Mouse (Mus musculus): ENCODE data around the gene Tmub1.

DNA sequence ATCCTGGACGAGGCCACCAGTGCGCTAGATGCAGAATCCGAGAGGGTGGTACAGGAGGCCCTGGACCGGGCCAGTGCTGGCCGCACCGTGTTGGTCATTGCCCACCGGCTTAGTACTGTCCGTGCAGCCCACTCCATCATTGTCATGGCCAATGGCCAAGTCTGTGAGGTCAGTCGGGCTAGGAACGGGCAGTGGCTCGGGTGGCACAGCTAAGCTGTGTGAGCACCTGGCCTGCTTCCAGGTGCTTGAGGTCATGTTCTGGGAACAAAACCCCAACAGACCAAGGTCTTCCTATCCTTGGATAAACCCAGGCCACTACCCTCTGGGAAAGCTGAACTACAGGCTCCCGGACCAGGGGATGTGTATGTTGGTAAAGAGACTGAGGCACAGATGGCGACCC is 39.0 kb downstream of the Tmub1 start:
- TF ChIP-seq POLR2A (IDR thresholded peaks at IDR 0.05; ENCODE audit: control insufficient read depth, extremely low read depth, insufficient read depth, low read length, poor library complexity) (no peak), CTCF (IDR thresholded peaks at IDR 0.05; ENCODE audit: borderline replicate concordance, control insufficient read depth, extremely low read depth, insufficient read depth, low read length, poor library complexity) (no peak)

Data from thymus, adult 2 months (tissue).